In genomic region chrX:56668501-56668900, GRCm38 (mm10) we compare ENCODE assay signal across 25 mouse cellular contexts. TPM values are rescaled to one million over a fixed set of nuclear protein-coding genes. Genes with fewer than 3 reads are reported as not detected.
A peak's percentile ranks its signal among the peaks of the same experiment; 100 is the strongest.
DNase-seq lines count a peak whose midpoint lies in the region; ATAC-seq lines count a peak whose summit lies in the region.
"Had no signal": no experiment of that assay in that cellular context is flagged by ENCODE, and none has a peak within 500 bp of the region (broad histone marks: within the 10 kb centered on the region; RNA-seq: fewer than 3 reads in every experiment).

No protein-coding gene starts in this region.

- H3K4me1 ChIP-seq in heart, embryonic 15.5 days (replicated peaks): peaks cover 20% of the 10 kb centered on the region
- peaks cover 4% of the 10 kb centered on the region; the same call in 1 of the 2 replicates for H3K4me1 ChIP-seq in heart, embryonic 11.5 days (ENCODE audit: control insufficient read depth, insufficient read depth, low read length)
- peaks cover 5% of the 10 kb centered on the region; the same call in 1 of the 2 replicates for H3K4me1 ChIP-seq in lung, embryonic 15.5 days
- H3K4me1 ChIP-seq in kidney, embryonic 15.5 days: no peaks in the 10 kb centered on the region
- H3K4me1 ChIP-seq: intestine, embryonic 15.5 days; midbrain, embryonic 13.5 days had no signal

- H3K4me2 ChIP-seq in heart, embryonic 15.5 days: no peak overlapping the region
- no peak overlapping the region for H3K4me2 ChIP-seq in heart, embryonic 11.5 days
- H3K4me2 ChIP-seq in lung, embryonic 15.5 days: no peak overlapping the region
- H3K4me2 ChIP-seq in kidney, embryonic 15.5 days: no peak overlapping the region
- H3K4me2 ChIP-seq: forebrain, embryonic 13.5 days; intestine, embryonic 15.5 days; limb, embryonic 13.5 days; liver, embryonic 13.5 days; midbrain, embryonic 13.5 days had no signal

- no peaks in the 10 kb centered on the region for H3K36me3 ChIP-seq in heart, embryonic 15.5 days
- no peaks in the 10 kb centered on the region for H3K36me3 ChIP-seq in heart, embryonic 11.5 days (ENCODE audit: control insufficient read depth, insufficient read depth, low read length)
- H3K36me3 ChIP-seq in lung, embryonic 15.5 days: no peaks in the 10 kb centered on the region
- no peaks in the 10 kb centered on the region for H3K36me3 ChIP-seq in kidney, embryonic 15.5 days
- H3K36me3 ChIP-seq: intestine, embryonic 15.5 days; limb, embryonic 13.5 days; liver, embryonic 13.5 days; midbrain, embryonic 13.5 days had no signal

- H3K9ac ChIP-seq in heart, embryonic 15.5 days: no peak overlapping the region
- H3K9ac ChIP-seq in heart, embryonic 11.5 days (ENCODE audit: low read depth, low read length): no peak overlapping the region
- H3K9ac ChIP-seq in lung, embryonic 15.5 days: no peak overlapping the region
- no peak overlapping the region for H3K9ac ChIP-seq in kidney, embryonic 15.5 days
- H3K9ac ChIP-seq: forebrain, embryonic 13.5 days; intestine, embryonic 15.5 days; limb, embryonic 13.5 days; liver, embryonic 13.5 days; midbrain, embryonic 13.5 days had no signal

- no peak for DNase-seq in lung, postnatal 10 days
- no peak for DNase-seq in left cerebral cortex, postnatal 10 days (ENCODE audit: extremely low spot score in 1 of 2, low spot score in 2 of 2)
- no peak for DNase-seq in B cell, adult 2 months
- DNase-seq: adrenal gland, postnatal 14 days; cerebellum, adult 11 months; cerebellum, adult 9-10 months; cerebellum, postnatal 36 days; gastrocnemius, postnatal 10 days; heart, postnatal 10 days; layer of hippocampus, adult 9-11 months; liver, embryonic 13.5 days; lung, adult 18-20 months; thymus, adult 2 months; thymus, postnatal 36 days had no signal

- no peaks in the 10 kb centered on the region for H3K9me3 ChIP-seq in heart, embryonic 15.5 days (replicated peaks)
- H3K9me3 ChIP-seq in heart, embryonic 11.5 days (replicated peaks; ENCODE audit: control insufficient read depth, low read length): no peaks in the 10 kb centered on the region
- H3K9me3 ChIP-seq in lung, embryonic 15.5 days: no peaks in the 10 kb centered on the region
- no peaks in the 10 kb centered on the region for H3K9me3 ChIP-seq in kidney, embryonic 15.5 days (replicated peaks)
- H3K9me3 ChIP-seq: forebrain, embryonic 13.5 days; intestine, embryonic 15.5 days; limb, embryonic 13.5 days; liver, embryonic 13.5 days; midbrain, embryonic 13.5 days had no signal

- no peak for ATAC-seq in heart, embryonic 15.5 days (replicated peaks; ENCODE audit: insufficient number of reproducible peaks, insufficient read depth, low FRiP score, low read depth)
- ATAC-seq in heart, embryonic 11.5 days (replicated peaks; ENCODE audit: insufficient number of reproducible peaks, low FRiP score, low TSS enrichment): no peak
- no peak for ATAC-seq in lung, embryonic 15.5 days (ENCODE audit: borderline replicate concordance, extremely low read depth, low FRiP score, low TSS enrichment)
- no peak for ATAC-seq in kidney, embryonic 15.5 days (replicated peaks; ENCODE audit: low FRiP score)
- ATAC-seq: CD4-positive, CD25-positive, alpha-beta regulatory T cell, adult 4 months; forebrain, embryonic 13.5 days; hindbrain, postnatal 0 days; intestine, embryonic 15.5 days; midbrain, embryonic 13.5 days had no signal

- intact Hi-C loops in left cerebral cortex, postnatal 10 days (cut with DNase I): no loop called here

- no peaks in the 10 kb centered on the region for H3K27me3 ChIP-seq in heart, embryonic 15.5 days
- no peaks in the 10 kb centered on the region for H3K27me3 ChIP-seq in heart, embryonic 11.5 days (ENCODE audit: control insufficient read depth, insufficient read depth, low read length)
- no peaks in the 10 kb centered on the region for H3K27me3 ChIP-seq in lung, embryonic 15.5 days
- H3K27me3 ChIP-seq in kidney, embryonic 15.5 days: no peaks in the 10 kb centered on the region
- H3K27me3 ChIP-seq: forebrain, embryonic 13.5 days; intestine, embryonic 15.5 days; limb, embryonic 13.5 days; liver, embryonic 13.5 days; midbrain, embryonic 13.5 days had no signal

- WGBS in heart, embryonic 15.5 days: 77% methylated on average over 3 of the region's 3 CpGs
- WGBS in heart, embryonic 11.5 days (ENCODE audit: insufficient replicate concordance): 75% methylated on average over 3 of the region's 3 CpGs
- 90% methylated on average over 3 of the region's 3 CpGs for WGBS in lung, embryonic 15.5 days
- WGBS in kidney, embryonic 15.5 days: 76% methylated on average over 3 of the region's 3 CpGs

- H3K27ac ChIP-seq in heart, embryonic 15.5 days: 0 out of 2 replicates have a peak overlapping the region, but pooled peaks have one; percentile 1
- no peak overlapping the region for H3K27ac ChIP-seq in heart, embryonic 11.5 days (ENCODE audit: low read depth, low read length)
- H3K27ac ChIP-seq in lung, embryonic 15.5 days: peak overlapping the region; percentile 79; the same call in 1 of the 2 replicates
- H3K27ac ChIP-seq in kidney, embryonic 15.5 days: 0 out of 2 replicates have a peak overlapping the region, but pooled peaks have one; percentile 18
- H3K27ac ChIP-seq: forebrain, embryonic 13.5 days; hindbrain, postnatal 0 days; intestine, embryonic 15.5 days; limb, embryonic 13.5 days; liver, embryonic 13.5 days; macrophage; midbrain, embryonic 13.5 days had no signal

- H3K4me3 ChIP-seq in heart, embryonic 15.5 days: no peak overlapping the region
- no peak overlapping the region for H3K4me3 ChIP-seq in heart, embryonic 11.5 days (ENCODE audit: low read depth, low read length)
- H3K4me3 ChIP-seq in lung, embryonic 15.5 days: no peak overlapping the region
- no peak overlapping the region for H3K4me3 ChIP-seq in kidney, embryonic 15.5 days (replicated peaks)
- H3K4me3 ChIP-seq: forebrain, embryonic 13.5 days; intestine, embryonic 15.5 days; limb, embryonic 13.5 days; liver, embryonic 13.5 days; midbrain, embryonic 13.5 days had no signal

RNA-seq across cellular contexts. Expression of gene Slc9a6, which starts 58.9 kb away (rescaled TPM):
- polyA plus RNA-seq in heart, embryonic 15.5 days (2015; fragmentation: Nextera tagmentation; extraction: Ambion mirVana): 7.2 and 8.5 TPM in 2 replicates
- 4.4 and 4.7 TPM in 2 replicates for polyA plus RNA-seq in heart, embryonic 11.5 days (2014; fragmentation: Nextera tagmentation; extraction: Ambion mirVana)
- polyA plus RNA-seq in lung, embryonic 15.5 days (2015; fragmentation: Nextera tagmentation; extraction: Ambion mirVana): 10.4 and 11.8 TPM in 2 replicates
- 11.3 and 11.8 TPM in 2 replicates for polyA plus RNA-seq in kidney, embryonic 15.5 days (2015; fragmentation: Nextera tagmentation; extraction: Ambion mirVana)
- total RNA-seq in left cerebral cortex, postnatal 10 days (2021): 100 to 1,000 TPM in 1 of 2 experiments, 10 to 100 TPM in 1; 93.7 to 109 TPM
